Comparison of ENCODE assay signal across 8 mouse cellular contexts in the genomic region with DNA sequence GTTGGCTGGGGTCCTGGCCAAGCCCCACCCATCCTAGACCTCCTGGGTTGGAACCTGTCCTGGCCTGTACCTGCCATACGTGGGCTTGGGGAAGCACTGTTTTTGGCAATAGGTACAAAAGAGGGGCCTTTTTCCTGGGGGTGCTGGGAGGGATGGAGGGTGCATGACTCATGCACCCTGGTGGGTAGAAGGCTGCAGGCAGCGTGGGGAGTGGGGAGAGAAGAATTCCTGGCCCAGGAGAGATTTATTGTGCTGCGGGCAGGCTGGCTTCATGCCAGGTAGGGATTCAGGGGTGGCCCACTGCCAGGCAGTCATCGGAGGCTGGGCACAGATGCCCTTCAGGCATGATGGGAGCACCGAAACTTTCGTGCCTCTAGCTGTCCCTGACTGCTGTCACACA. TPM values are rescaled to one million over a fixed set of nuclear protein-coding genes. Genes with fewer than 3 reads are reported as not detected.
DNase-seq lines count a peak whose midpoint lies in the region; ATAC-seq and TF ChIP-seq lines count a peak whose summit lies in the region.

No protein-coding gene starts in this region.

- 41% methylated on average over 6 of the region's 6 CpGs for WGBS in hindbrain, embryonic 13.5 days
- 20% methylated on average over 6 of the region's 6 CpGs for WGBS in hindbrain, embryonic 16.5 days
- 29% methylated on average over 6 of the region's 6 CpGs for WGBS in neural tube, embryonic 14.5 days

- H3K9ac ChIP-seq in hindbrain, embryonic 13.5 days, result peak overlapping the region; percentile 39; the same call in 1 of the 2 replicates
- no peak overlapping the region for H3K9ac ChIP-seq in hindbrain, embryonic 16.5 days (ENCODE audit: low read depth, low read length)
- H3K9ac ChIP-seq in neural tube, embryonic 14.5 days (replicated peaks; ENCODE audit: low read depth, low read length), result no peak overlapping the region

- no peak overlapping the region for H3K4me3 ChIP-seq in hindbrain, embryonic 13.5 days
- no peak overlapping the region for H3K4me3 ChIP-seq in hindbrain, embryonic 16.5 days (ENCODE audit: low read length)
- H3K4me3 ChIP-seq in embryonic fibroblast, embryonic 13.5 days (ENCODE audit: insufficient read depth, low read length), result no peak overlapping the region
- no peak overlapping the region for H3K4me3 ChIP-seq in neural tube, embryonic 14.5 days (ENCODE audit: low read depth, low read length)

- H3K36me3 ChIP-seq in hindbrain, embryonic 13.5 days, result no peaks in the 10 kb centered on the region
- no peaks in the 10 kb centered on the region for H3K36me3 ChIP-seq in hindbrain, embryonic 16.5 days (ENCODE audit: control insufficient read depth, insufficient read depth, low read length)
- H3K36me3 ChIP-seq in neural tube, embryonic 14.5 days (ENCODE audit: control insufficient read depth, insufficient read depth, low read length), result no peaks in the 10 kb centered on the region

- no peak for TF ChIP-seq POLR2A in embryonic fibroblast, embryonic 13.5 days (IDR thresholded peaks at IDR 0.05; ENCODE audit: low read depth, low read length)

- H3K27ac ChIP-seq in hindbrain, embryonic 13.5 days, result peak overlapping the region; percentile 30; the same call in 1 of the 2 replicates
- no peak overlapping the region for H3K27ac ChIP-seq in hindbrain, embryonic 16.5 days (ENCODE audit: low read depth, low read length)
- peak overlapping the region; percentile 71 for H3K27ac ChIP-seq in embryonic fibroblast, embryonic 13.5 days (ENCODE audit: insufficient read depth, low read length)
- no peak overlapping the region for H3K27ac ChIP-seq in neural tube, embryonic 14.5 days (ENCODE audit: low read depth, low read length)

- H3K4me2 ChIP-seq in hindbrain, embryonic 13.5 days, result no peak overlapping the region
- H3K4me2 ChIP-seq in hindbrain, embryonic 16.5 days (ENCODE audit: low read length), result no peak overlapping the region
- H3K4me2 ChIP-seq in neural tube, embryonic 14.5 days (ENCODE audit: low read depth, low read length), result no peak overlapping the region

- ATAC-seq in hindbrain, embryonic 13.5 days (ENCODE audit: low FRiP score), result no peak
- ATAC-seq in hindbrain, embryonic 16.5 days, result no peak
- ATAC-seq in neural tube, embryonic 14.5 days (ENCODE audit: low read depth), result peak; percentile 49; the same call in 1 of the 2 replicates
- ATAC-seq in inflammation-experienced regulatory T-cells, adult 6 months, result no peak

- H3K4me1 ChIP-seq in hindbrain, embryonic 13.5 days (replicated peaks), result peaks cover 15% of the 10 kb centered on the region
- H3K4me1 ChIP-seq in hindbrain, embryonic 16.5 days (ENCODE audit: control insufficient read depth, insufficient read depth, low read depth, low read length), result peaks cover 3% of the 10 kb centered on the region
- peaks cover 16% of the 10 kb centered on the region for H3K4me1 ChIP-seq in embryonic fibroblast, embryonic 13.5 days (ENCODE audit: control insufficient read depth, insufficient read depth, low read length)
- peaks cover 4% of the 10 kb centered on the region; the same call in 1 of the 2 replicates for H3K4me1 ChIP-seq in neural tube, embryonic 14.5 days (ENCODE audit: control insufficient read depth, insufficient read depth, low read length)

- H3K27me3 ChIP-seq in hindbrain, embryonic 13.5 days, result no peaks in the 10 kb centered on the region
- H3K27me3 ChIP-seq in hindbrain, embryonic 16.5 days (replicated peaks; ENCODE audit: control insufficient read depth, insufficient read depth, low read length), result no peaks in the 10 kb centered on the region
- no peaks in the 10 kb centered on the region for H3K27me3 ChIP-seq in neural tube, embryonic 14.5 days (ENCODE audit: control insufficient read depth, insufficient read depth, low read length)

- no peak for TF ChIP-seq CTCF in embryonic fibroblast, embryonic 13.5 days (IDR thresholded peaks at IDR 0.05; ENCODE audit: borderline replicate concordance, insufficient read depth, low read length)

- DNase-seq in right cerebral cortex, postnatal 14 days, result peak; percentile 21
- DNase-seq in right cerebral cortex, postnatal 25 days, result no peak
- no peak for DNase-seq in layer of hippocampus, adult 11-12 months (ENCODE audit: low spot score)

- no peaks in the 10 kb centered on the region for H3K9me3 ChIP-seq in hindbrain, embryonic 13.5 days
- no peaks in the 10 kb centered on the region for H3K9me3 ChIP-seq in hindbrain, embryonic 16.5 days (ENCODE audit: control insufficient read depth, low read length)
- no peaks in the 10 kb centered on the region for H3K9me3 ChIP-seq in neural tube, embryonic 14.5 days (ENCODE audit: control insufficient read depth, low read length)

RNA-seq across cellular contexts. Expression of gene 1700013G24Rik, which starts 4.9 kb away (rescaled TPM):
- not detected in 2 replicates for polyA plus RNA-seq in hindbrain, embryonic 13.5 days (2015; fragmentation: Nextera tagmentation; extraction: Ambion mirVana)
- not detected in 2 replicates for polyA plus RNA-seq in hindbrain, embryonic 16.5 days (2015; fragmentation: Nextera tagmentation; extraction: Ambion mirVana)
- not detected in 2 replicates for polyA plus RNA-seq in embryonic fibroblast, embryonic 13.5 days (2011; ENCODE audit: insufficient read length, low read depth, missing spikeins)
- not detected in 2 replicates for polyA plus RNA-seq in neural tube, embryonic 14.5 days (2014; fragmentation: Nextera tagmentation; extraction: Ambion mirVana)
- not detected for polyA plus RNA-seq in inflammation-experienced regulatory T-cells, adult 6 months (2017; shearing (Covaris generic))

RNA-seq across cellular contexts. Expression of gene Cela3b, which starts 17.9 kb away (rescaled TPM):
- polyA plus RNA-seq in hindbrain, embryonic 13.5 days (2015; fragmentation: Nextera tagmentation; extraction: Ambion mirVana), result not detected in 2 replicates
- not detected in 2 replicates for polyA plus RNA-seq in hindbrain, embryonic 16.5 days (2015; fragmentation: Nextera tagmentation; extraction: Ambion mirVana)
- not detected in 2 replicates for polyA plus RNA-seq in embryonic fibroblast, embryonic 13.5 days (2011; ENCODE audit: insufficient read length, low read depth, missing spikeins)
- not detected in 2 replicates for polyA plus RNA-seq in neural tube, embryonic 14.5 days (2014; fragmentation: Nextera tagmentation; extraction: Ambion mirVana)
- not detected for polyA plus RNA-seq in inflammation-experienced regulatory T-cells, adult 6 months (2017; shearing (Covaris generic))

RNA-seq across cellular contexts. Expression of gene Hspg2, which starts 20.4 kb away (rescaled TPM):
- polyA plus RNA-seq in hindbrain, embryonic 13.5 days (2015; fragmentation: Nextera tagmentation; extraction: Ambion mirVana), result 6.1 and 6.8 TPM in 2 replicates
- polyA plus RNA-seq in hindbrain, embryonic 16.5 days (2015; fragmentation: Nextera tagmentation; extraction: Ambion mirVana), result 6.5 and 9.3 TPM in 2 replicates
- 271 and 368 TPM in 2 replicates for polyA plus RNA-seq in embryonic fibroblast, embryonic 13.5 days (2011; ENCODE audit: insufficient read length, low read depth, missing spikeins)
- 2.7 and 10.8 TPM in 2 replicates for polyA plus RNA-seq in neural tube, embryonic 14.5 days (2014; fragmentation: Nextera tagmentation; extraction: Ambion mirVana)
- polyA plus RNA-seq in inflammation-experienced regulatory T-cells, adult 6 months (2017; shearing (Covaris generic)), result not detected

RNA-seq across cellular contexts. Expression of gene Cela3a, which starts 38.6 kb away (rescaled TPM):
- not detected in 2 replicates for polyA plus RNA-seq in hindbrain, embryonic 13.5 days (2015; fragmentation: Nextera tagmentation; extraction: Ambion mirVana)
- not detected in 2 replicates for polyA plus RNA-seq in hindbrain, embryonic 16.5 days (2015; fragmentation: Nextera tagmentation; extraction: Ambion mirVana)
- not detected in 2 replicates for polyA plus RNA-seq in embryonic fibroblast, embryonic 13.5 days (2011; ENCODE audit: insufficient read length, low read depth, missing spikeins)
- polyA plus RNA-seq in neural tube, embryonic 14.5 days (2014; fragmentation: Nextera tagmentation; extraction: Ambion mirVana), result not detected in 2 replicates
- not detected for polyA plus RNA-seq in inflammation-experienced regulatory T-cells, adult 6 months (2017; shearing (Covaris generic))

Comparison
In these comparisons a context has a peak if more than half of its experiments do, and no peak if none do; other contexts are left out.
1. H3K27ac ChIP-seq: peak in hindbrain, embryonic 13.5 days (single experiment) and embryonic fibroblast, embryonic 13.5 days (single experiment); none in hindbrain, embryonic 16.5 days (single experiment) and neural tube, embryonic 14.5 days (single experiment).
2. RNA of gene Hspg2, which starts 20.4 kb away (polyA plus RNA-seq): 271 to 368 TPM in embryonic fibroblast, embryonic 13.5 days; 6.1 to 6.8 TPM in hindbrain, embryonic 13.5 days, 6.5 to 9.3 TPM in hindbrain, embryonic 16.5 days, 2.7 to 10.8 TPM in neural tube, embryonic 14.5 days and not detected in inflammation-experienced regulatory T-cells, adult 6 months; every median in the first group is over 10 times any median in the second.